Mouse (Mus musculus) ES-E14 (cell line): ENCODE data around the gene Reln.

ENCODE experiments used
- CHD2 ChIP-seq: IDR thresholded peaks from 2 replicates; pipeline ENCODE4 v1.6.1; 2014; ENCODE audit warnings: mild to moderate bottlenecking, low read depth, low read length, inconsistent platforms
- HCFC1 ChIP-seq: IDR thresholded peaks from 2 replicates; pipeline ENCODE4 v1.6.1; 2012; ENCODE audit warnings: low read length, inconsistent platforms, borderline replicate concordance; ENCODE audit not compliant: insufficient read depth
- MAFK ChIP-seq: IDR thresholded peaks from 2 replicates; pipeline ENCODE4 v1.6.1; 2014; ENCODE audit warnings: mild to moderate bottlenecking, low read depth, low read length, inconsistent platforms; ENCODE audit not compliant: insufficient read depth
- ZNF384 ChIP-seq: IDR thresholded peaks from 2 replicates; pipeline ENCODE4 v1.6.1; 2012; ENCODE audit warnings: low read depth, low read length, inconsistent platforms

GRCm38 (mm10) chr5:22279201-22279600 is 65.3 kb downstream of the Reln start:
- TF ChIP-seq CHD2: no peak
- TF ChIP-seq ZNF384: no peak
- no peak for TF ChIP-seq MAFK
- no peak for TF ChIP-seq HCFC1
